Mouse (Mus musculus): ENCODE measurements around the gene Pomgnt2.

- TF ChIP-seq GATA1 (IDR thresholded peaks at IDR 0.05; ENCODE audit: borderline replicate concordance, low read length) (no peak), FLI1 (IDR thresholded peaks at IDR 0.05; ENCODE audit: low read length) (no peak)
Measured at GRCm38 (mm10) chr9:122035807-122036206, 38.9 kb upstream of the Pomgnt2 start.

All from megakaryocyte, embryonic 14.5 days (primary cell).